Mouse (Mus musculus) lung, postnatal 0 days (tissue): Measurements from ENCODE around the gene Gm49355.

ENCODE experiments used
- CTCF ChIP-seq: IDR thresholded peaks from 2 replicates; pipeline ENCODE4 v1.5.1; 2016; ENCODE audit warnings: antibody characterized with exemption, mild to moderate bottlenecking
- EP300 ChIP-seq: IDR thresholded peaks from 2 replicates; pipeline ENCODE4 v1.6.1; 2016; ENCODE audit warnings: antibody characterized with exemption, mild to moderate bottlenecking, control low read depth

DNA sequence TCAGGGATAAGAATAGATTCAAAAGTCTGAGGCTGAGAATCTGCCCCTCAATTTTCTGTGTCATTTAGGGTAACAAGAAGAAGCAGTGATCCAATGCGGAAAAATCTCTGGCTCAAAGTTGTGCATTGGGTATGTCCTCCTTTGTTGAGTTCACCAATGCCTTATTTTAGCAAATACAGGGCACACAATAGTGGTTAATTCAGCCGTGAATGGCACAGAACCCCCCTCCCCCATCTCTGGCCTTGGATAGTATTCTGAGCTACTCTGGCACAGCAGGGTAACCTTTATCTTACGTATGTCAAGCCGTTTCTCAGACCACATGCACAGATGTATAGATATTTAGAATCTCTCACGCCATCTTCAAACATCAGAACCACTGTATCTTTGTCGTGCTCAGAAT lies 15.9 kb downstream of the Gm49355 start:
- TF ChIP-seq CTCF (no peak), EP300 (no peak)
